Mouse (Mus musculus): Measurements from ENCODE around the gene Mef2c. TPM values are rescaled to one million over a fixed set of nuclear protein-coding genes. Genes with fewer than 3 reads are reported as not detected.

The Mef2c gene
- total and polyA plus RNA-seq, 3 experiments = 99.9 to 159 (median 107) TPM

DNA sequence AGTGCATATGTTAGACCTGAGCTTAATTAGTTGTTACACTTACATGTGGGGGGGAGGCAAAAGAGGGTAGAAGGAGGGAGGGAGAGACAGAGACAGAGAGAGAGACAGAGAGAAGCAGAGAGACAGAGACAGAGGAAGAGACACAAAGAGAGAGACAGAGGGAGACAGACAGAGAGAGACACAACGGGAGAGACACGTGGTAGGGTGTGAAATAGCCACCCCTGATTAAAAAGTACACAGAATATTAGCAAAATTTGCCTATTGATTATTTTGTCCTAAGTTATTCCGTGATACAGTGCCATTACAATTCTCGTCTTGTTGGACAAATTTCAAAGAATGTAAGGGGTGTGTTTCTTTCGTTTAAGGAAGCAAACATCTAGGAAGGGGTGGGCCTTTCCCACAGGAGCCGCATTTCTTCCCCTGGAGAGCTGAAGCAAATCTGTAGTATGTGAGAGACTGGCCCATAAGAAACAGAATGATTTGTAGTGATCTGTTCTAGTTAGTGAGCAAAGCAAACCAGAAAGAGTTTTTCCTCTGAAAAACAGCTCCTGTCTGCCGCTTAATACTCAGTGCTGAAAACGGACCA, 26.0 kb downstream of the Mef2c start:
- DNase-seq (ENCODE audit: extremely low read depth) = no peak
- TF ChIP-seq MAFK (IDR thresholded peaks at IDR 0.05; ENCODE audit: insufficient replicate concordance, low read length) (no peak), ZKSCAN1 (IDR thresholded peaks at IDR 0.05; ENCODE audit: borderline replicate concordance, low read depth, low read length) (no peak), NRF1 (IDR thresholded peaks at IDR 0.05; ENCODE audit: low read depth, low read length) (no peak), EP300 (IDR thresholded peaks at IDR 0.05; ENCODE audit: low read length) (peak; percentile 39; the same call in 1 of the 2 replicates), E2F4 (IDR thresholded peaks at IDR 0.05; ENCODE audit: insufficient replicate concordance, low read depth, low read length) (no peak), MXI1 (IDR thresholded peaks at IDR 0.05; ENCODE audit: low read depth, low read length) (peak; percentile 87), IRF4 (IDR thresholded peaks at IDR 0.05; ENCODE audit: low read depth, low read length) (0 out of 2 replicates have a peak, but pooled peaks have one; percentile 13), GABPA (IDR thresholded peaks at IDR 0.05; ENCODE audit: insufficient replicate concordance, low read depth, low read length) (no peak), POLR2A (IDR thresholded peaks at IDR 0.05; ENCODE audit: low read depth, low read length) (no peak), RAD21 (IDR thresholded peaks at IDR 0.05; ENCODE audit: low read depth, low read length) (no peak), ETS1 (conservative IDR thresholded peaks at IDR 0.05; ENCODE audit: low read depth, low read length) (no peak), USF2 (conservative IDR thresholded peaks at IDR 0.05; ENCODE audit: low read depth, low read length) (no peak), HCFC1 (IDR thresholded peaks at IDR 0.05; ENCODE audit: low read depth, low read length) (no peak), NELFE (IDR thresholded peaks at IDR 0.05; ENCODE audit: low read depth, low read length) (no peak), MAX (IDR thresholded peaks at IDR 0.05; ENCODE audit: low read length) (peak; percentile 87), MYC (IDR thresholded peaks at IDR 0.05; ENCODE audit: low read depth, low read length) (peak; percentile 76; the same call in 1 of the 2 replicates)
- dilution Hi-C loops (cut with MboI; ENCODE audit: extremely low pct_ligation_motif_present, extremely low pct_unique_long_range_greater_than_20kb, low sequenced_read_pairs) (no loop called here), in situ Hi-C loops (cut with MboI; ENCODE audit: low pct_ligation_motif_present, low pct_unique_long_range_greater_than_20kb, low sequenced_read_pairs) (loop anchor here (25.0 kb wide), 1 partner anchor 107 kb away; no protein-coding TSS in a partner anchor)
- H3K4me1 ChIP-seq (ENCODE audit: control insufficient read depth in 1 of 2, insufficient read depth in 2 of 2) = no peaks in the 10 kb centered on the region
- peak overlapping the region; percentile 97 for H3K4me2 ChIP-seq (ENCODE audit: insufficient read depth, low read depth, poor library complexity, severe bottlenecking)
- no peaks in the 10 kb centered on the region for H3K27me3 ChIP-seq (replicated peaks)
- peak overlapping the region; percentile 88 for H3K9ac ChIP-seq (ENCODE audit: insufficient read depth, low read depth)
- peaks cover 48% of the 10 kb centered on the region for H3K79me2 ChIP-seq (replicated peaks; ENCODE audit: control insufficient read depth, extremely low read depth, insufficient read depth, poor library complexity, severe bottlenecking)
- H3K36me3 ChIP-seq (replicated peaks in 1 of 2; ENCODE audit: control insufficient read depth in 1 of 2, insufficient read depth in 1 of 2, low read length in 1 of 2) = no peaks in the 10 kb centered on the region
- peak overlapping the region; percentile 84 for H3K27ac ChIP-seq (ENCODE audit: insufficient read depth, low read depth)
- H3K9me3 ChIP-seq (replicated peaks; ENCODE audit: low read length) = no peaks in the 10 kb centered on the region
- H3K4me3 ChIP-seq (replicated peaks in 1 of 3; ENCODE audit: low read depth in 2 of 3, low read length in 2 of 3, poor library complexity in 1 of 3) = peak overlapping the region; percentile 36 to 85 (median 55)

DNA sequence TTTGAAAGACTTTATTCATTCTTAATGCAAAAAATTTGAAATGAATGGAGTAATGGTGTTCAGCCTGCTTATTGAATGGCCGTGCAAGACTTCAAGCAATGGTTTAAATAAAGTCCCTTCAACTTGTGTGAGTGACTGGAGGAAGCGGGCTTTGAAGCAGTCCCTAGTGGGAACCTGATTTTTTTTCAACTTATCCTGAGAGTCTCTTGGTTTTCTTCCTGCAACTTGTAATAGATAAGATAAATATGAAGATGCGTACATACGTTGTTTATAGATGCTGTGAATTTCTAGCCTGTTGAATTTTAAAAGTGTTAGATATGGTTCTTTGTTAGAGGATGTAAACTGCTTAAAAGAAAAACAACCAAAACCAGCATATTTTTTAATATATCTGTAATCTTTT, 27.1 kb downstream of the Mef2c start:
- Histone ChIP-seq H3K27me3 (replicated peaks) (no peaks in the 10 kb centered on the region), H3K4me1 (ENCODE audit: control insufficient read depth in 1 of 2, insufficient read depth in 2 of 2) (no peaks in the 10 kb centered on the region)
- dilution Hi-C loops (cut with MboI; ENCODE audit: extremely low pct_ligation_motif_present, extremely low pct_unique_long_range_greater_than_20kb, low sequenced_read_pairs) = no loop called here

More for the DNA sequence above, 27.1 kb downstream of the Mef2c start:
- Histone ChIP-seq H3K9me3 (replicated peaks; ENCODE audit: low read length) (no peaks in the 10 kb centered on the region), H3K27ac (ENCODE audit: insufficient read depth, low read depth) (no peak overlapping the region), H3K79me2 (replicated peaks; ENCODE audit: control insufficient read depth, extremely low read depth, insufficient read depth, poor library complexity, severe bottlenecking) (peaks cover 40% of the 10 kb centered on the region), H3K4me3 (replicated peaks in 1 of 3; ENCODE audit: low read depth in 2 of 3, low read length in 2 of 3, poor library complexity in 1 of 3) (peak overlapping the region in 2 of 3 experiments; percentile 19 to 85), H3K9ac (ENCODE audit: insufficient read depth, low read depth) (peak overlapping the region; percentile 88; the same call in 1 of the 2 replicates), H3K36me3 (replicated peaks in 1 of 2; ENCODE audit: control insufficient read depth in 1 of 2, insufficient read depth in 1 of 2, low read length in 1 of 2) (no peaks in the 10 kb centered on the region), H3K4me2 (ENCODE audit: insufficient read depth, low read depth, poor library complexity, severe bottlenecking) (peak overlapping the region; percentile 61)
- TF ChIP-seq EP300 (IDR thresholded peaks at IDR 0.05; ENCODE audit: low read length) (no peak), ETS1 (conservative IDR thresholded peaks at IDR 0.05; ENCODE audit: low read depth, low read length) (no peak), ZNF384 (IDR thresholded peaks at IDR 0.05; ENCODE audit: low read depth, low read length) (peak; percentile 69; the same call in 1 of the 2 replicates), SMC3 (IDR thresholded peaks at IDR 0.05; ENCODE audit: low read depth, low read length) (no peak), E2F4 (IDR thresholded peaks at IDR 0.05; ENCODE audit: insufficient replicate concordance, low read depth, low read length) (no peak), CHD1 (IDR thresholded peaks at IDR 0.05; ENCODE audit: low read depth, low read length) (0 out of 2 replicates have a peak, but pooled peaks have one; percentile 15), BHLHE40 (IDR thresholded peaks at IDR 0.05; ENCODE audit: low read depth, low read length) (no peak), USF1 (IDR thresholded peaks at IDR 0.05; ENCODE audit: low read depth, low read length) (no peak), MEF2A (IDR thresholded peaks at IDR 0.05; ENCODE audit: borderline replicate concordance, low read depth, low read length) (no peak), CTCF (conservative IDR thresholded peaks at IDR 0.05 in 1 of 2, IDR thresholded peaks at IDR 0.05 in 1 of 2; ENCODE audit: low read depth in 2 of 2, low read length in 2 of 2) (no peak), USF2 (conservative IDR thresholded peaks at IDR 0.05; ENCODE audit: low read depth, low read length) (no peak), JUND (conservative IDR thresholded peaks at IDR 0.05; ENCODE audit: low read depth, low read length) (no peak), MAFK (IDR thresholded peaks at IDR 0.05; ENCODE audit: insufficient replicate concordance, low read length) (no peak), IRF4 (IDR thresholded peaks at IDR 0.05; ENCODE audit: low read depth, low read length) (no peak)
- DNase-seq (ENCODE audit: extremely low read depth) = no peak
- in situ Hi-C loops (cut with MboI; ENCODE audit: low pct_ligation_motif_present, low pct_unique_long_range_greater_than_20kb, low sequenced_read_pairs) = loop anchor here (25.0 kb wide), 1 partner anchor 106 kb away; no protein-coding TSS in a partner anchor

Measured in CH12.LX (cell line).